Mouse (Mus musculus): ENCODE measurements at regions not wholly inside any gene's neighbourhood (a gene's known extent, or its start where the extent isn't known, plus 50 kb on each side); places are given as distances from the start of the nearest gene placed in this dataset.

DNA sequence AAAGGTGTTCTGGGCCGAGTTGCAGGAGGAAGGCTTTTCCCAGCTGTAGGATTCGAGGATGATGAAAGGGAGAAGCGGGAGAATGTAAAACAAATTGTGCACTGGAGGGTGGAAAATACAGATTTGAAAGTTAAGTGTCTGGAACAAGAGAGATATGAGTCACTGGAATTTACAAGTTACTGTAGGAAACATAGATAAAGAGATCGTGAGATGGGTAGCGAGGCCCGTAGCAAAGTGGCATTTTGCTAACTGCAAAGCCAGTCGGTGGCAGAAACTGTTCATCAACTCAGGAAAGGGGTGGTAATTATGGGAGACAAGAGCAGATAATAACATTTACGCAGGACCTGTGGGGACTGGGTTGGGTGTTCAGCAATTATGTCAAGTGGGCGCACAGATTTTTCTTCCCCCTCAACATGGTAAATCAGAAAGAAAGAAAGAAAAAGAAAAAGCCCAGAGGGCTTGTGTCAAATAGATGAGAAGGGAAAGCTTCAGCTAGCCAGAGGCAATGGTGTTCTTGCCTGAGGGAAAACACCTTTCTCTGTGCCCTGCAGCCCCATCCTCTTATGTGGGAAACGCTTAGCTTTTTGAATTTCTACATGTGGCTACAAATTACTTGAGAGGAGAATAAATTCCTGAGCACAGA is 87.2 kb downstream of the Foxb1 start:
- no peak for ATAC-seq (ENCODE audit: insufficient number of reproducible peaks, low FRiP score)
- no peaks in the 10 kb centered on the region for H3K36me3 ChIP-seq
- H3K4me1 ChIP-seq (replicated peaks), result peaks cover 13% of the 10 kb centered on the region
- no peak overlapping the region for H3K9ac ChIP-seq
- no peak overlapping the region for H3K4me2 ChIP-seq
- no peaks in the 10 kb centered on the region for H3K9me3 ChIP-seq (replicated peaks)
- H3K27me3 ChIP-seq (replicated peaks), result peaks cover 62% of the 10 kb centered on the region
- WGBS, result 71% methylated on average over 10 of the region's 10 CpGs
- no peak overlapping the region for H3K4me3 ChIP-seq
- no peak overlapping the region for H3K27ac ChIP-seq (ENCODE audit: poor library complexity, severe bottlenecking)

DNA sequence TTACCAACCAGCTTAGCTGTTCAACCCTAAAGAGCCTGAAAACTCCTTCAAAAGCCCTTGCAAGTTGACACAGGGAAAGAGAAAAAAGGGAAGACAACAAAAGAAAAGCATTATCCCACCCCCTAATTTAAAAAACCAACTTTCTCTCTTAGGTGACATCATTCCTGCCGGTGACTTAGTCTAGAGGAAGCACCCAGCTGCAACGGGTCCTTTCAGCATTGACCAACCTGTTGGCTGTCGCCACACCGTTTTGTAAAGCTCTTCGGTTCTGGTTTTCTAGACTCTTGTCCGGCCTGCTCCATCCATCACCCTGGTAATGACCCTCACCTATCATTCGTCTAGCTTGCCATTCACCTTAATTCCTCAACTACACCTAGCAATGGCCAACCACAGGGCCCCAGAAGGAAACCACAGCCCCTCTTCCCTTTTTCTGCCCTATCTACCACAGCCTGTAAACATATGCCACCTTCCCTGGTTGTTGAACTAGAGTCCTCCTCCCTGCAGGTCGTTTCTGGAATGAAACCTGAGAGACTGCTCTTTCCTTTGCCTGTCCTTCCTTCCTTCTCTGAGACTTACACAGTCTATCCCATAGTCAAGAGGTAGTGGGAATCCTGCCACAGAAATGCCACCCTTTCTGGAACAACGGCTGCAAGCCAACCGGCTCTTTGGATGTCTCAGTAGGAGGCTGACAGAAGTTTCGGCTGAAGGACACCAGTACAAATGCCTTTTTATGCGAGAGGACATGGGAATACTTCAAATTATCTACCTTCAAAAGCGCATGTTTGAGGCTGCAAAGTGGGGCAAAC is 87.9 kb downstream of the Foxb1 start:
- peaks cover 69% of the 10 kb centered on the region for H3K27me3 ChIP-seq (replicated peaks)
- peaks cover 13% of the 10 kb centered on the region for H3K4me1 ChIP-seq (replicated peaks)
- no peaks in the 10 kb centered on the region for H3K9me3 ChIP-seq (replicated peaks)
- no peak overlapping the region for H3K27ac ChIP-seq (ENCODE audit: poor library complexity, severe bottlenecking)
- H3K4me3 ChIP-seq, result no peak overlapping the region
- H3K9ac ChIP-seq, result no peak overlapping the region
- 70% methylated on average over 13 of the region's 13 CpGs for WGBS
- H3K36me3 ChIP-seq, result no peaks in the 10 kb centered on the region
- ATAC-seq (ENCODE audit: insufficient number of reproducible peaks, low FRiP score), result no peak
- no peak overlapping the region for H3K4me2 ChIP-seq

DNA sequence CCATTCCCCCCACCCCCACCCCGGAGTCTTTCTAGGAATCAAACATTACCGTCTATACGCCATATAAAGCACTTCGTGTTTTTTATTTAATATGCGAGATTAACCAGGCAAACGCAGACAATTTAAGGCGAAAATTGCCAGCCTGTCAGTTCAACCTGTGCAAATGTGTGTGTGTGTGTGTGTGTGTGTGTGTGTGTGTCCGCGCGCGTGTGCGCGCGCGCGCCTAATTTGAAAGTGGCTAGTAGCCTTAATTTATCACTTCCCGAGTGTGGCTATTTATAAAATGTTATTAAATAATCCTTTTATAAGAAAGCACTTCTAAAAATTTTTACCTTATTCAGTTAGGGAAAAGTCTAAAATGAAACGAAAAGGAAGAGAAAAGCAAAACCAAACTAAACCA is 89.5 kb downstream of the Foxb1 start:
- H3K4me3 ChIP-seq, result peak overlapping the region; percentile 36
- peaks cover 80% of the 10 kb centered on the region for H3K27me3 ChIP-seq (replicated peaks)
- H3K9me3 ChIP-seq (replicated peaks), result no peaks in the 10 kb centered on the region
- ATAC-seq (ENCODE audit: insufficient number of reproducible peaks, low FRiP score), result no peak
- no peaks in the 10 kb centered on the region for H3K36me3 ChIP-seq
- no peak overlapping the region for H3K9ac ChIP-seq
- peaks cover 16% of the 10 kb centered on the region for H3K4me1 ChIP-seq (replicated peaks)
- WGBS, result 2% methylated on average over 18 of the region's 18 CpGs
- H3K27ac ChIP-seq (ENCODE audit: poor library complexity, severe bottlenecking), result no peak overlapping the region
- peak overlapping the region; percentile 67 for H3K4me2 ChIP-seq

DNA sequence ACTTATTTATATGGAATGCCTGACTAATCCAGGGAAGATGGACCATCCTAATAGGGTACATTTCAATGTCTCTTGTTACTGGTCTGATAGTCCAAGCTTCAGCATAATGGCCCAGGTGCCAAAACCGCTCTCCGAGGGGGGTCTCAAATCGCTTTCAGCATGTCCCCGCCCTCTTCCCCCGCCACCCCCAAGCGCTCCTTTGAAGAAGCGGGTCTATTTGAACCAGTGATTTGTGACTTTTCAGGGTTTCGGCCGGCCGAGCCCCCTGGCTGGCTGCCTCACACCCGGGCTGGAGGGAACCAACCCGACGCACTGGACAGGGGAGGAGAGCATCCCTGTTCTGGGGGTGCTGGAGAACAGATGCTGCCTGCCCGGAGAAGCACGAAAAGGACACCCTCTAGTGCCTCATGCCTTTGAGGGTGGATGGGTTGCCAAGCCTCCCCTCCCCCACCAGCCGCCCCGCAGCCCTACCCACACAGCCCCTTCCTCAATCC is 90.1 kb downstream of the Foxb1 start:
- H3K4me3 ChIP-seq, result peak overlapping the region; percentile 36
- peaks cover 79% of the 10 kb centered on the region for H3K27me3 ChIP-seq (replicated peaks)
- H3K4me1 ChIP-seq (replicated peaks), result peaks cover 16% of the 10 kb centered on the region
- H3K9me3 ChIP-seq (replicated peaks), result no peaks in the 10 kb centered on the region
- H3K4me2 ChIP-seq, result peak overlapping the region; percentile 67
- no peak overlapping the region for H3K27ac ChIP-seq (ENCODE audit: poor library complexity, severe bottlenecking)
- no peak overlapping the region for H3K9ac ChIP-seq
- H3K36me3 ChIP-seq, result no peaks in the 10 kb centered on the region
- ATAC-seq (ENCODE audit: insufficient number of reproducible peaks, low FRiP score), result no peak
- WGBS, result 3% methylated on average over 17 of the region's 17 CpGs

DNA sequence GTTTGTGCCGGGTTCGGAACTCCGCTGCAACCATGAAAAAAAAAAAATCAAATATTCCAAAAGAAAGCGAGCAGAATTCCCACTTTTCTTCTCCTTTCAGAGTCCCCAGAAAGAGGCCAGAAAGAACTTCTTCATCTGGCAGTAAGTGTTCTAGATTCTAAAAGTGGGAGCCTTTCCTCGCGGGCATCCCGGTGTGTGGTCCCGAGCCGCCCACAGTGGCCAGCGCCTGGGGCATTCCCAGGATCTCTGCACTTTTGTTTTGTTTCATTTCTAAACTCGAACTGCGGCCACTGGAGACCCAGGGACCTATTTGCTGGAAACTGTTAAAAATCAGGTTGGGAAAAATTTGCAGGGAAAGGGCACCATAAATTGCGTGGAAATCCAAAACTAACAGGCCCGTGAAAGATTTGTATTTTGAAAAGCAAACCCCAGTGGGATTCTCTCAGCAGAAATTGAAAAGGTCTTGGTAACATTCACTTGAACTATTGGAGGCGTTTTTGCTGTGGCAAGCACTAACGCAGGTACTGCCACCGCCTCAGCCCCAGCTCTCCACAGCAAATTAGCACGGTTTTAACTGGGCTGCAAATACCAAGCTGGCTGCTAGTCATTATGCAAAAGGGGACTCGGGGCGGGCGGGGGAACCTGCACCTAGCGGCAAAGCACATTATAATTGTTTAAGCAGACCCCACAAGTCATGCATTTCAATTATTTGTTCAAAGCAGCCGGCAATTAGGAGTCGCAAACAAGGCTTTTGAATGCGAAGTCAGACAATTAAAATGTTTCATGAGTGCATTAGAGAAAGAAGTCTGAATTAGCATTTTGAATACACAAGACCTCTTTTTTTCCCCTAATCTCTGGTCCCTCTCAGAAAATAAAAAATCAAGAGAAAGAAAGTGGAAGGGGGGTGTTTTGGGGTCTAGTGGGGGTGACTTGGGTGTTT is 90.9 kb downstream of the Foxb1 start:
- Histone ChIP-seq H3K9me3 (replicated peaks) (no peaks in the 10 kb centered on the region), H3K27ac (ENCODE audit: poor library complexity, severe bottlenecking) (no peak overlapping the region), H3K4me3 (peak overlapping the region; percentile 23), H3K4me1 (replicated peaks) (peaks cover 16% of the 10 kb centered on the region), H3K36me3 (no peaks in the 10 kb centered on the region), H3K9ac (no peak overlapping the region), H3K4me2 (peak overlapping the region; percentile 37), H3K27me3 (replicated peaks) (peaks cover 83% of the 10 kb centered on the region)
- WGBS, result 4% methylated on average over 25 of the region's 25 CpGs
- no peak for ATAC-seq (ENCODE audit: insufficient number of reproducible peaks, low FRiP score)

DNA sequence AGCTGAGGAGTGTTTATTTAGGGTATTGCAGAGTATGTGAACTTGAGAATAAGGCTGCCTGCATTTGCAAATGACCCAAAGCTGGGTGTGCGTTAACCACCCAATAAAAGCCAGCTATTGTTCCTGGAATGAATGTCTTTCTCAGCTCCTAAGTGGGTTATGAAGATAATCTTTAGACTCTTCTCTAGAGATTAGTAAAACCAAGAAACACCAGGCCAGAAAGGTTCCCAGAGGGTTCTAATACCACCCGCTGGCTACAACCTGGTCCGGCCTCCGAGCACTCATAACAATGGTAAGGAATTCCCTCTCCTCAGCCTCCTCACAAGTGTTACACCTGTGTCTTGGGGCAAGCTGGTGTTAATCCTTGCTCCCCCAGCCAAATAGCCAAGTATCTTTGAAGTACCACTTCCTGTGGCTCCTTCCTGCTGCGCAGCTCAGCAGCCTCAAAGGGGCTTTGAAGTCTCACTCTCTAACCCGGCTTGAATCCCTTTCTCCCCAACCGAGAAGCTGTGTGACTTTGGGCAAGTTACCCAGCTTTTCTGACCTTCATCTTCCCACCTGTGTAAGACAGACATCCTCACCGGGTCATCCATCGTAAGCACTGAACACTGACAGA is 92.2 kb downstream of the Foxb1 start:
- Histone ChIP-seq H3K9ac (no peak overlapping the region), H3K27me3 (replicated peaks) (peaks cover 72% of the 10 kb centered on the region), H3K9me3 (replicated peaks) (no peaks in the 10 kb centered on the region), H3K4me2 (no peak overlapping the region), H3K4me3 (no peak overlapping the region), H3K27ac (ENCODE audit: poor library complexity, severe bottlenecking) (no peak overlapping the region), H3K36me3 (no peaks in the 10 kb centered on the region), H3K4me1 (replicated peaks) (peaks cover 16% of the 10 kb centered on the region)
- WGBS, result 6% methylated on average over 9 of the region's 9 CpGs
- ATAC-seq (ENCODE audit: insufficient number of reproducible peaks, low FRiP score), result no peak

DNA sequence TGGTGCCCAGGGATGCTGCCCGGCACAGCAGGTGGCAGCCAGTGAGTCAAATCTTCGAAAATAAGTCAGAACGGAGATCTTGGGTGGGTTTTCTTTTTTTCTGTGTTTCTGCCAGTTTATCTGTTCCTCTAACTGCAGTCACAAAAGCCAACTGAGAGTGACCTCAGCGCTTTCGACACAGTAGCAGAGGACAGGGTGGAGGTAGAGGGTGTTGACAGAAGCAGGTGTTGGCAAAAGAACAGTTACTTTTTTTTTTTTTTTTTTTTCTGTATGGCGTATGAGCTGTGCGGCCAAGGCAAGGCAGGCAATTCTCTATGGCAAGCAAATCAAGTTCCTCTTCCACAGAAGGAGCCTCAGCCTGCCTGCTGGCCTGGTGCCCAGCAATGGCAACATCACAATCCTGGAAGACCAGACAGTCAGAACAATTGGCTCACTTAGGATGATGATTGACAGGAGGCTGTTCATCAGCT is 93.6 kb downstream of the Foxb1 start:
- Histone ChIP-seq H3K4me1 (replicated peaks) (peaks cover 16% of the 10 kb centered on the region), H3K4me3 (no peak overlapping the region), H3K27ac (ENCODE audit: poor library complexity, severe bottlenecking) (no peak overlapping the region), H3K9me3 (replicated peaks) (no peaks in the 10 kb centered on the region), H3K36me3 (no peaks in the 10 kb centered on the region), H3K9ac (no peak overlapping the region), H3K4me2 (no peak overlapping the region), H3K27me3 (replicated peaks) (peaks cover 59% of the 10 kb centered on the region)
- no peak for ATAC-seq (ENCODE audit: insufficient number of reproducible peaks, low FRiP score)
- WGBS, result 33% methylated on average over 7 of the region's 7 CpGs

DNA sequence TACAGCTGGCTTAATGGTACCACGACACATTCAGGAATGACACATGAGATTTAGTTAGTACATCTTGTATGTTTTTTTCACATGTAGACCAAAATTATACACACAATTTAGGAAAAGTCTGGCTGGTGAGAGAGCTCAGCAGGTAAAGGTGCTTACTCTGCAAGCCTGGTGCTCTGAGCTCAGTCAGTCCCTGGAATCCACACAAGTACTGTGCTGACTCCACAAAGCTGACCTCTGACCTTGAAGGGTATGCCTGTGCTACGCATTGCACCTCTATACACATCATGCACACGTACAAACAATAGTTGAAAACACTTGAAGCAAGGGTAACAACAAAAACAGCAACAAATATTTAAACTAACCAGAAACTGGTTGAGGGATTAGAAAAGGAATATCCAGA is 96.5 kb downstream of the Foxb1 start:
- WGBS, result 78% methylated on average over 3 of the region's 3 CpGs
- H3K9me3 ChIP-seq (replicated peaks), result 0 out of 2 replicates have a peak, but pooled peaks cover 3% of the 10 kb centered on the region
- no peaks in the 10 kb centered on the region for H3K36me3 ChIP-seq
- H3K9ac ChIP-seq, result no peak overlapping the region
- H3K4me1 ChIP-seq (replicated peaks), result peaks cover 3% of the 10 kb centered on the region; the same call in 1 of the 2 replicates
- no peak overlapping the region for H3K27ac ChIP-seq (ENCODE audit: poor library complexity, severe bottlenecking)
- no peak for ATAC-seq (ENCODE audit: insufficient number of reproducible peaks, low FRiP score)
- peaks cover 36% of the 10 kb centered on the region for H3K27me3 ChIP-seq (replicated peaks)
- no peak overlapping the region for H3K4me2 ChIP-seq
- H3K4me3 ChIP-seq, result no peak overlapping the region

DNA sequence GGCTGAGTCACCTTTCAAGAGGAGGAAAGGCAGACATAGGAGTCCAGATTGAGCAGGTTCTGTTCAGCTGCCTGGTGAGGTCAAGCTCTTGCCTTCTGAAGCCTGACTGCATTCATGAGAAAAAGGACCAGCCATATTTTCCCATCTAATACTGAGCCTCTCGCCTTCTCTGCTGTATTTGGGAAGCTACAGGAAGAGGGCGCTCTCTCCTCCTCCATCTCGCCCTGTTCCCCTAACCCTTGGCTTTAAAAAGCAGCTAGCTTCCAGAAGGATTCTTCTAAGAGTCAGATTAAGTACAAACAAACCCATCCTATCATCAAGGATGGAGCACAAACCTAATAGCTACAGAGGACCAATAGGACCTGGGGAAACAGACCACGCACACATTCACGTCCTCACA is 98.3 kb downstream of the Foxb1 start:
- H3K4me3 ChIP-seq, result no peak overlapping the region
- H3K9ac ChIP-seq, result no peak overlapping the region
- peaks cover 18% of the 10 kb centered on the region for H3K27me3 ChIP-seq (replicated peaks)
- no peak for ATAC-seq (ENCODE audit: insufficient number of reproducible peaks, low FRiP score)
- WGBS, result 28% methylated on average over 5 of the region's 5 CpGs
- no peak overlapping the region for H3K27ac ChIP-seq (ENCODE audit: poor library complexity, severe bottlenecking)
- peaks cover 3% of the 10 kb centered on the region; the same call in 1 of the 2 replicates for H3K4me1 ChIP-seq (replicated peaks)
- H3K9me3 ChIP-seq (replicated peaks), result 0 out of 2 replicates have a peak, but pooled peaks cover 3% of the 10 kb centered on the region
- no peak overlapping the region for H3K4me2 ChIP-seq
- no peaks in the 10 kb centered on the region for H3K36me3 ChIP-seq

DNA sequence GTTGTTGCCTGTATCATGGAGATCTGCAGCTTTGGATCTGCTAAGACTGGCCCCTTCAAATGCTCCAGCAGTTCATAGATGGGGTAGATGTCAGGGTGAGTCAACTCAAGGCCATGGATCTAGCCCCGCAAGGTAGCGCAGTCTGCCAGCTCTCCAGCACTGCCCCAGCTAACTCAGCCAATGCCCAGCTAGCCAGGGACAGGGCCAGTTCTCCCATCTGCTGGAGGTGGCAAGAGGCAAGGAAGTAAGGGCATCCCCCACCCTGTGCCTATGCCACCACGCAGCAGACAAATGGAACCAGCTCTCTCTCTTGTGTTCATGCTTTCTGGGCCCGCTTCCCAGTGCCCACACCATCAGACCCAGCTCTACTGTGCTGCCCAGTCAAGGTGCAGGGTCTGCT is 102.5 kb downstream of the Foxb1 start:
- 0 out of 2 replicates have a peak, but pooled peaks cover 3% of the 10 kb centered on the region for H3K9me3 ChIP-seq (replicated peaks)
- no peaks in the 10 kb centered on the region for H3K36me3 ChIP-seq
- no peak overlapping the region for H3K4me3 ChIP-seq
- no peaks in the 10 kb centered on the region for H3K4me1 ChIP-seq (replicated peaks)
- H3K27ac ChIP-seq (ENCODE audit: poor library complexity, severe bottlenecking), result no peak overlapping the region
- no peak overlapping the region for H3K4me2 ChIP-seq
- no peak for ATAC-seq (ENCODE audit: insufficient number of reproducible peaks, low FRiP score)
- H3K9ac ChIP-seq, result no peak overlapping the region
- no peaks in the 10 kb centered on the region for H3K27me3 ChIP-seq (replicated peaks)
- WGBS, result 83% methylated on average over 4 of the region's 4 CpGs
